Mouse (Mus musculus) midbrain, embryonic 10.5 days (tissue): ENCODE measurements around the gene Prkcg. TPM values are rescaled to one million over a fixed set of nuclear protein-coding genes. Genes with fewer than 3 reads are reported as not detected.

Experiments
- DNase-seq: peaks from one replicate; pipeline ENCODE4 v3.0.0-alpha.2; 2017; ENCODE audit warnings: low spot score
- H3K27ac ChIP-seq: fragments of 300-500 bp; sonication (generic); replicated peaks from 2 replicates; pipeline ENCODE4 v1.5.1; 2016; ENCODE audit warnings: mild to moderate bottlenecking
- H3K27me3 ChIP-seq: fragments of 300-500 bp; sonication (generic); 2 replicates; pipeline ENCODE4 v1.6.1; 2016; ENCODE audit warnings: low read depth, mild to moderate bottlenecking; ENCODE audit not compliant: poor library complexity, severe bottlenecking
- H3K36me3 ChIP-seq: fragments of 300-500 bp; sonication (generic); 2 replicates; pipeline ENCODE4 v1.6.1; 2016; ENCODE audit warnings: mild to moderate bottlenecking, moderate library complexity
- H3K4me1 ChIP-seq: fragments of 300-500 bp; sonication (generic); 2 replicates; pipeline ENCODE4 v1.6.1; 2016
- H3K4me3 ChIP-seq: fragments of 300-500 bp; sonication (generic); 2 replicates; pipeline ENCODE4 v1.5.1; 2016; ENCODE audit warnings: mild to moderate bottlenecking, moderate library complexity
- H3K9me3 ChIP-seq: fragments of 300-500 bp; sonication (generic); replicated peaks from 2 replicates; pipeline ENCODE4 v1.6.1; 2016; ENCODE audit warnings: mild to moderate bottlenecking
- WGBS: fragments of 180-500 bp; shearing (Covaris S2); methylation state at CpG from one replicate; pipeline ENCODE4 v1.1.7; 2016; 5-methylcytosine and 5-hydroxymethylcytosine counted together
- polyA plus RNA-seq: library from polyadenylated mRNA; unstranded; fragments of >200 nt; fragmentation: Nextera tagmentation; extraction: Ambion mirVana; gene quantifications from 2 replicates; pipeline ENCODE4 v1.2.1, GENCODE M21; 2016

Prkcg gene
- polyA plus RNA-seq, 1 experiment from 2014 or later = 1.2 TPM

- Histone ChIP-seq H3K4me3 (no peak overlapping the region), H3K27me3 (peaks cover 12% of the 10 kb centered on the region), H3K4me1 (no peaks in the 10 kb centered on the region), H3K36me3 (peaks cover 89% of the 10 kb centered on the region), H3K27ac (no peak overlapping the region), H3K9me3 (no peaks in the 10 kb centered on the region)
- WGBS = 81% methylated on average over 1 of the region's 1 CpGs
- no peak for DNase-seq
Measured at GRCm38 (mm10) chr7:3360678-3361077, 71.7 kb downstream of the Prkcg start.

DNA sequence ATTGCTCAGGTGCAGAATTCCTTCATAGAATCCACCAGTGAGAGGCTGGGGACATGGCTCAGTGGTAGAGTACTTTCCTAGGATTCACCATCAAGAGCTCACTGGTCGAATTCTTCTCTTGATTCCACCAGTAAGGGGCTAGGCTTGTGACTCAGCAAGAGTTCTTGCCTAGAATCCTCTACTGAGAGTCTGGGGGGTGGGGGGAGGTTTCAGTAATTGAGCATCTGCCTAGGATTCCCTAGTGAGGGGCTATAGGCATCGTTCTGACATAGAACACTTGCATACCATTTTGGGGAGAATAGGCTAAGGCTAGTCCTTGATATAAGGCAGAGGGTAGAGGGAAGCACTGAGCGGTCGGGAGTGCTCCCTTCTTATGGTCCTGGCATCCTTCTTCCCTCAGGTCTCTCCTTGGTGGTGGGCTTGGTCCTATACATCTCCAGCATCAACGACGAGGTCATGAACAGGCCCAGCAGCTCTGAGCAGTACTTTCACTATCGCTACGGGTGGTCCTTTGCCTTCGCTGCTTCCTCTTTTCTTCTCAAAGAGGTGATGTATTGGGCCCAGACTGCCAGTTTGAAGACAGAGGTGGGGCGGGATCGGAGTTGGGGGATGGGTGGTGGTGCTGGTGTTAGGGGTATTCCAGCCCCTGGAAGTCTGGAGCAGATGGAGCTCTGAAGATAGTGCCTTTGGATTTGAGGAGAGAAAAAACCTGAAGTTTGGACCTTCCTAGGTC, 76.7 kb downstream of the Prkcg start:
- H3K36me3 ChIP-seq = peaks cover 58% of the 10 kb centered on the region
- peaks cover 39% of the 10 kb centered on the region for H3K27me3 ChIP-seq
- no peak overlapping the region for H3K4me3 ChIP-seq
- DNase-seq = no peak
- WGBS = 41% methylated on average over 11 of the region's 11 CpGs
- H3K9me3 ChIP-seq = no peaks in the 10 kb centered on the region
- no peak overlapping the region for H3K27ac ChIP-seq
- peaks cover 19% of the 10 kb centered on the region for H3K4me1 ChIP-seq

- H3K27me3 ChIP-seq = peaks cover 39% of the 10 kb centered on the region
- no peak overlapping the region for H3K4me3 ChIP-seq
- no peak for DNase-seq
- H3K27ac ChIP-seq = no peak overlapping the region
- H3K9me3 ChIP-seq = no peaks in the 10 kb centered on the region
- H3K36me3 ChIP-seq = peaks cover 46% of the 10 kb centered on the region
- WGBS = 11% methylated on average over 42 of the region's 42 CpGs
- peaks cover 19% of the 10 kb centered on the region for H3K4me1 ChIP-seq
Measured at GRCm38 (mm10) chr7:3366705-3367516, 77.9 kb downstream of the Prkcg start.

GRCm38 (mm10) chr7:3367569-3367968, 78.6 kb downstream of the Prkcg start:
- Histone ChIP-seq H3K36me3 (peaks cover 41% of the 10 kb centered on the region), H3K9me3 (no peaks in the 10 kb centered on the region), H3K27me3 (peaks cover 39% of the 10 kb centered on the region), H3K4me1 (peaks cover 19% of the 10 kb centered on the region), H3K4me3 (peak overlapping the region; percentile 18), H3K27ac (no peak overlapping the region)
- DNase-seq = no peak
- 5% methylated on average over 11 of the region's 11 CpGs for whole genome bisulfite sequencing

GRCm38 (mm10) chr7:3368311-3368710, 79.3 kb downstream of the Prkcg start:
- no peak overlapping the region for H3K4me3 ChIP-seq
- no peak overlapping the region for H3K27ac ChIP-seq
- peaks cover 39% of the 10 kb centered on the region for H3K27me3 ChIP-seq
- H3K9me3 ChIP-seq = no peaks in the 10 kb centered on the region
- H3K4me1 ChIP-seq = peaks cover 19% of the 10 kb centered on the region
- H3K36me3 ChIP-seq = peaks cover 37% of the 10 kb centered on the region
- 27% methylated on average over 12 of the region's 12 CpGs for WGBS
- DNase-seq = no peak

DNA sequence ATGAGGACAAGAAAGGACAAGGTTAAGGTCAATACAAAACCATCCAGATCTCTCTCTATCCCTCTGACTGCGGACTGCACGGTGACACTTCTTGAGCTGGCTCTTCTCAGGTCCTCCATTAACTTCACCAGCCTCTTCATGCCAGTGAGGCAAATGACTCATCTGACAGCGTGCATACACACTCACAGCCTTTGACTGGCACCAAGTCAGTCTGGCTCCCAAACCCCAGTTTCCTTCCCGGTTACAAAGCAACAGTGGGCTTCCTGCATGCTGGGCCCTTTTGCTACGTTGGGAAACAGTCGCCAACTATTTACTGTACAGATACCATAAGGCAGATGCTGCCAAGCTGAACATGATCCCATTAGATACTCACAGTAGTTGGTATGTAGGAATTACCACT, 80.2 kb downstream of the Prkcg start:
- WGBS = 85% methylated on average over 6 of the region's 6 CpGs
- no peak overlapping the region for H3K27ac ChIP-seq
- H3K4me1 ChIP-seq = peaks cover 19% of the 10 kb centered on the region
- peaks cover 39% of the 10 kb centered on the region for H3K27me3 ChIP-seq
- DNase-seq = no peak
- H3K36me3 ChIP-seq = peaks cover 30% of the 10 kb centered on the region
- H3K4me3 ChIP-seq = no peak overlapping the region
- H3K9me3 ChIP-seq = no peaks in the 10 kb centered on the region

- Histone ChIP-seq H3K9me3 (no peaks in the 10 kb centered on the region), H3K4me3 (no peak overlapping the region), H3K27ac (no peak overlapping the region), H3K4me1 (peaks cover 19% of the 10 kb centered on the region), H3K27me3 (peaks cover 30% of the 10 kb centered on the region), H3K36me3 (peaks cover 18% of the 10 kb centered on the region)
- DNase-seq = no peak
- WGBS = 52% methylated on average over 4 of the region's 4 CpGs
Measured at GRCm38 (mm10) chr7:3370407-3370806, 81.4 kb downstream of the Prkcg start.

DNA sequence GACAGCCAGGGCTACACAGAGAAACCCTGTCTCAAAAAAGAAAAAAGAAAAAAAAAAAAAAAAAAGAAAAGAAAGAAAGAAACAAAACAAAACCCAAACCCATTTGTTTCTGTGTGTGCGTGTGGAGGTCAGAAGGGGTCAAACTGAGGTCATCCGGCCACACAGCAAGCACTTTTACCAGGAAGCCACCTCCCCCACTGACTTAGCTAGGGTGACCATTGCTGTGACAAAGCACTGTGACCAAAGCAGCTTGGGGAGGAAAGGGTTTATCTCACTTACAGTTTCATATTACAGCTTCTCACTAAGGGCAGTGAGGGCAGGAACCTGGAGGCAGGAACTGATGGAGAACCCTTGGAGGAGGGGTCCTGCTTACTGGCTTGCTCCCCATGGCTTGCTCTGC, 83.4 kb downstream of the Prkcg start:
- Histone ChIP-seq H3K27me3 (peaks cover 11% of the 10 kb centered on the region), H3K4me1 (peaks cover 8% of the 10 kb centered on the region), H3K9me3 (no peaks in the 10 kb centered on the region), H3K27ac (no peak overlapping the region), H3K4me3 (no peak overlapping the region), H3K36me3 (no peaks in the 10 kb centered on the region)
- DNase-seq = no peak
- 59% methylated on average over 2 of the region's 2 CpGs for WGBS

DNA sequence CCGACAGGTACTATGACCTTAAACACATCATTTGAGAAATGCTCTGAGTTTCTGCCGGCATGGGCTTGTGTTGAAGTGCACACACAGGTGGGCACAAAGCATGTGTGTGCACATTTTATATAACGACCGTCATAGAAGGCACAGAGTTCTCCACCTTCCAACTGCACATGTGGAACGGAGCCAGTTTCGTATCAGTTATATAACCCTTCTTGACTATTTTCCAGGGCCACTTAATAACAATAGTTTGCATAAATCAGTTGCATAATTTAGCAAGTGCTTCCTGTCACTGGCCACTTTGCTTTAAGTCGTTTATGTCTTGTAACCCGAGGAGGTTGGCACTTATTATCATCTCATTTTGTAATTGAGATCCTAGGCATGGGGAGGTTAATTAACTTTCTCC, 84.8 kb downstream of the Prkcg start:
- Histone ChIP-seq H3K27ac (no peak overlapping the region), H3K4me1 (no peaks in the 10 kb centered on the region), H3K27me3 (no peaks in the 10 kb centered on the region), H3K36me3 (no peaks in the 10 kb centered on the region), H3K4me3 (no peak overlapping the region), H3K9me3 (no peaks in the 10 kb centered on the region)
- 90% methylated on average over 8 of the region's 8 CpGs for WGBS
- no peak for DNase-seq

GRCm38 (mm10) chr7:3376831-3377230, 87.9 kb downstream of the Prkcg start:
- peak; percentile 42 for DNase-seq

More at GRCm38 (mm10) chr7:3376831-3377230, 87.9 kb downstream of the Prkcg start:
- Histone ChIP-seq H3K27me3 (no peaks in the 10 kb centered on the region), H3K27ac (no peak overlapping the region), H3K36me3 (no peaks in the 10 kb centered on the region), H3K9me3 (no peaks in the 10 kb centered on the region), H3K4me3 (no peak overlapping the region), H3K4me1 (no peaks in the 10 kb centered on the region)
- WGBS = 52% methylated on average over 4 of the region's 4 CpGs

Other genes starting within 250 kb of the Prkcg start
- 0.14 and 0.17 TPM in 2 replicates for gene AU018091, start 120.0 kb upstream of the Prkcg start, polyA plus RNA-seq
- not detected in 2 replicates for gene Nlrp12, start 39.4 kb upstream of the Prkcg start, polyA plus RNA-seq
- gene Myadm, start 99 bp upstream of the Prkcg start, polyA plus RNA-seq = 29.6 and 35.1 TPM in 2 replicates
- gene Cacng7, start 43.8 kb downstream of the Prkcg start, polyA plus RNA-seq = 1.7 and 2.7 TPM in 2 replicates
- 5.1 and 8.3 TPM in 2 replicates for gene Cacng8, start 101.5 kb downstream of the Prkcg start, polyA plus RNA-seq
- gene Cacng6, start 135.0 kb downstream of the Prkcg start, polyA plus RNA-seq = not detected in 2 replicates
- gene Tarm1, start 213.4 kb downstream of the Prkcg start, polyA plus RNA-seq = not detected in 2 replicates